Mouse (Mus musculus): Measurements from ENCODE around the gene Ffar3.

- no peak for TF ChIP-seq GATA1 (IDR thresholded peaks at IDR 0.05; ENCODE audit: borderline replicate concordance, low read length)
- TF ChIP-seq FLI1 (IDR thresholded peaks at IDR 0.05; ENCODE audit: low read length): no peak
Observed at GRCm38 (mm10) chr7:30888786-30889185, 32.8 kb upstream of the Ffar3 start.

Data from megakaryocyte, embryonic 14.5 days (primary cell).